Mouse (Mus musculus) forebrain, embryonic 13.5 days (tissue): ENCODE measurements around the gene Ano1. TPM values are rescaled to one million over a fixed set of nuclear protein-coding genes. Genes with fewer than 3 reads are reported as not detected.

ENCODE experiments used
- ATAC-seq: fragments of 200-750 bp; cut with Nextera tagmentation; 2 replicates; pipeline ENCODE4 v1.8.0; 2017
- H3K27ac ChIP-seq: fragments of 300-500 bp; sonication (generic); 2 replicates; pipeline ENCODE4 v1.5.1; 2015; ENCODE audit warnings: inconsistent platforms, mild to moderate bottlenecking, moderate library complexity
- H3K27me3 ChIP-seq: fragments of 300-500 bp; sonication (generic); 2 replicates; pipeline ENCODE4 v1.6.1; 2015; ENCODE audit warnings: mild to moderate bottlenecking, inconsistent platforms
- H3K36me3 ChIP-seq: fragments of 300-500 bp; sonication (generic); 2 replicates; pipeline ENCODE4 v1.6.1; 2015; ENCODE audit warnings: mild to moderate bottlenecking, inconsistent platforms; ENCODE audit not compliant: poor library complexity, severe bottlenecking
- H3K4me1 ChIP-seq: fragments of 300-500 bp; sonication (generic); 2 replicates; pipeline ENCODE4 v1.6.1; 2015; ENCODE audit warnings: inconsistent platforms
- H3K4me2 ChIP-seq: fragments of 300-500 bp; sonication (generic); 2 replicates; pipeline ENCODE4 v1.6.1; 2015; ENCODE audit warnings: inconsistent platforms, mild to moderate bottlenecking, moderate library complexity
- H3K4me3 ChIP-seq: fragments of 300-500 bp; sonication (generic); 2 replicates; pipeline ENCODE4 v1.5.1; 2015; ENCODE audit warnings: mild to moderate bottlenecking, inconsistent platforms
- H3K9ac ChIP-seq: fragments of 300-500 bp; sonication (generic); 2 replicates; pipeline ENCODE4 v1.6.1; 2015; ENCODE audit warnings: mild to moderate bottlenecking, inconsistent platforms
- H3K9me3 ChIP-seq: fragments of 300-500 bp; sonication (generic); replicated peaks from 2 replicates; pipeline ENCODE4 v1.6.1; 2016; ENCODE audit warnings: inconsistent platforms
- WGBS: fragments of 180-500 bp; shearing (Covaris S2); methylation state at CpG from one replicate; pipeline ENCODE4 v1.1.7; 2015; 5-methylcytosine and 5-hydroxymethylcytosine counted together
- polyA plus RNA-seq: library from polyadenylated mRNA; unstranded; fragments of >200 nt; fragmentation: Nextera tagmentation; extraction: Ambion mirVana; gene quantifications from 2 replicates; pipeline ENCODE4 v1.2.1, GENCODE M21; 2015

Ano1 gene
- polyA plus RNA-seq, 1 experiment from 2014 or later: 12.3 TPM

- H3K27ac ChIP-seq: peak overlapping the region; percentile 85
- 2% methylated on average over 13 of the region's 13 CpGs for WGBS
- H3K4me1 ChIP-seq: peaks cover 52% of the 10 kb centered on the region
- H3K9ac ChIP-seq: no peak overlapping the region
- H3K36me3 ChIP-seq: peaks cover 5% of the 10 kb centered on the region; the same call in 1 of the 2 replicates
- no peaks in the 10 kb centered on the region for H3K9me3 ChIP-seq
- H3K4me2 ChIP-seq: 0 out of 2 replicates have a peak overlapping the region, but pooled peaks have one; percentile 15
- peak; percentile 81 for ATAC-seq
- H3K27me3 ChIP-seq: peaks cover 23% of the 10 kb centered on the region
- H3K4me3 ChIP-seq: no peak overlapping the region
Observed at GRCm38 (mm10) chr7:144627606-144628333, 124.0 kb downstream of the Ano1 start.

DNA sequence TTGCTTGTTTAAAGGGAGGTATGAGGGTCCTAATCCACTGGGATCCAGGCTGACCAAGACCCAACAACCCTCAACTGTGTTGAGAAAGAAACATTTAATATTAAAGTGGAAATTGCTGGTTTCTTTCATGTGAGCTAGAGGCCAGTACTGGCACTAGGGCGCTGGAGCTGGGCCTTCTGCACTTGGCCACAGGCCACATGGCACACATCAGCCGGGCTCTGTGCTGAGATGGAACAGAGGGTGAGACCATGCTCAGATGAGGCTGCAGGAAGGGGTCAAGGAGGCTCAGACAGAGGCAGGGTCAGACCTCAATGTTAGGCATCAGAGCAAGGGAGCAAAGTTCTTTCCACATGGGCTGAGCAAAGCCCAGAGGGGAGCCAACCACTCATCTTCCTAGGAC, 125.7 kb downstream of the Ano1 start:
- no peak overlapping the region for H3K4me3 ChIP-seq
- H3K27ac ChIP-seq: peak overlapping the region; percentile 85
- peaks cover 57% of the 10 kb centered on the region for H3K4me1 ChIP-seq
- H3K9ac ChIP-seq: no peak overlapping the region
- H3K36me3 ChIP-seq: no peaks in the 10 kb centered on the region
- H3K9me3 ChIP-seq: 0 out of 2 replicates have a peak, but pooled peaks cover 6% of the 10 kb centered on the region
- WGBS: 69% methylated on average over 2 of the region's 2 CpGs
- no peak overlapping the region for H3K4me2 ChIP-seq
- H3K27me3 ChIP-seq: 0 out of 2 replicates have a peak, but pooled peaks cover 11% of the 10 kb centered on the region
- no peak for ATAC-seq

DNA sequence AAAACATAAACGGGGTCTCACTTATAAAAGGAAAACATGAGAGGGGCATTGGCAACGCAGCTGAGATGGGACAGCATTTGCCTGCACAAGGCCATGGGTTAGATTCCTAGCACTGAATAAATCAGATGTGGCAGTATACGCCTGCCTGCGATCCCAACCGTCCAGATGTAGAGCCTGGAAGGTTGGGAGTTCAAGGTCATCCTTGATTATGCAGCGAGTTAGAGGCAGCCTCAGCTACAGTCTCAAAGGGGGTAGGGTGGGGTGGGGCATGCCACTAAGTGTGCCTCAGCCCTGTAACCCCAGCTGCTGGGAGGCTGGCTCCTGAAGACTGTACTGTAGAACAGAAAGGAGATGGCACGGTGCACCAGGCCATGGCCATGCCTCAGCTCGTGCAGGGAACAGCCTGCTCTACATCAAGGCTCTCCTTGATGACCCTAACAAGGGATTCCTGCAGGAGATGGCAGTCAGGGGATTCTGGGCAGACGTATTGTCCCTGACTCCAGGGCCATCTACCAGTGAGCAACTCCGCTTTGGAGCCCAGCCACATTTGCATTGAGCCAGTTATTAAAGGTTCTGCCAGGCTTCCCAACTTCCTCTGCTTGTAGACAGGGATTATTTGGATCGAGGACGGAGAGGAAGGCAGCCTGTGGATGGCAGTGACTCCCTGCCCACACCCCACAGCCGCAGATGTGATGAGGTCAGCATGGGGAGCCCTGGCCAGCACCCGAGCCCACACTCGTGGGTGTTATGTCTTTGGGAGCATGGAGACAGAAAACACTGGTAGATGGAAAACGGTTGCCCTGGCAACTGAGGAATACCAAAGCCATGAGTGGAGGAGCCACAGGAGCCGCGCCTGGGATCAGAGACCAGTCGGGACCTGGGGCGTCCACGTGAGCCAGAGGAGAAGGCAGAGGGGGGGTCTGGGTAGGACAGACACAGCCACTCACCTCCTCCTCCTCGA, 130.8 kb downstream of the Ano1 start:
- H3K4me2 ChIP-seq: no peak overlapping the region
- no peak overlapping the region for H3K27ac ChIP-seq
- no peaks in the 10 kb centered on the region for H3K36me3 ChIP-seq
- WGBS: 66% methylated on average over 22 of the region's 22 CpGs
- H3K9ac ChIP-seq: no peak overlapping the region
- no peak overlapping the region for H3K4me3 ChIP-seq
- 0 out of 2 replicates have a peak, but pooled peaks cover 6% of the 10 kb centered on the region for H3K9me3 ChIP-seq
- ATAC-seq: no peak
- 0 out of 2 replicates have a peak, but pooled peaks cover 5% of the 10 kb centered on the region for H3K27me3 ChIP-seq
- peaks cover 11% of the 10 kb centered on the region for H3K4me1 ChIP-seq

DNA sequence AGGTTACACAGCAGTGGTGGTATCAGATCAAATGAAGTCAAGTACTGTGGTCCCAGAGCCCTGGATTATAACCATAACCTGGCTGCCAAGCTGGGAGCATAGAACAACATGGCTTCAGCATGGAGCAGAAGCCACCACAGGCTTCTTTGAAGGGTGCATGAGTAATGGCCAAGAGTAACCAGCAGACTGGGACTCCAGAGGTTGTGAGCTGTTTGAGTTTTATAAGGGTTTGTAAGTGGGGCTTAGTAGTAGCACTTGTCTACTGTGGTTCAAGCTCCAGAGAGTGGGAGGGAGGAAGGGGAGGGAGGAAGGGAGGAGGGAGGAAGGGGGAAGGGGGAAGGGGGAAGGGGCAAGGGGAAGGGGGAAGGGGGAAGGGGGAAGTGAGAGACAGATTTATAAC, 131.5 kb downstream of the Ano1 start:
- Histone ChIP-seq H3K4me1 (peaks cover 8% of the 10 kb centered on the region), H3K9ac (no peak overlapping the region), H3K27ac (no peak overlapping the region), H3K4me2 (no peak overlapping the region), H3K27me3 (0 out of 2 replicates have a peak, but pooled peaks cover 5% of the 10 kb centered on the region), H3K9me3 (0 out of 2 replicates have a peak, but pooled peaks cover 6% of the 10 kb centered on the region), H3K36me3 (no peaks in the 10 kb centered on the region), H3K4me3 (no peak overlapping the region)
- ATAC-seq: no peak

GRCm38 (mm10) chr7:144615343-144615742, 136.4 kb downstream of the Ano1 start:
- Histone ChIP-seq H3K27me3 (no peaks in the 10 kb centered on the region), H3K9ac (no peak overlapping the region), H3K4me2 (no peak overlapping the region), H3K4me1 (peaks cover 5% of the 10 kb centered on the region; the same call in 1 of the 2 replicates), H3K4me3 (no peak overlapping the region), H3K27ac (no peak overlapping the region), H3K9me3 (no peaks in the 10 kb centered on the region), H3K36me3 (peaks cover 4% of the 10 kb centered on the region; the same call in 1 of the 2 replicates)
- no peak for ATAC-seq
- WGBS: 67% methylated on average over 6 of the region's 6 CpGs

DNA sequence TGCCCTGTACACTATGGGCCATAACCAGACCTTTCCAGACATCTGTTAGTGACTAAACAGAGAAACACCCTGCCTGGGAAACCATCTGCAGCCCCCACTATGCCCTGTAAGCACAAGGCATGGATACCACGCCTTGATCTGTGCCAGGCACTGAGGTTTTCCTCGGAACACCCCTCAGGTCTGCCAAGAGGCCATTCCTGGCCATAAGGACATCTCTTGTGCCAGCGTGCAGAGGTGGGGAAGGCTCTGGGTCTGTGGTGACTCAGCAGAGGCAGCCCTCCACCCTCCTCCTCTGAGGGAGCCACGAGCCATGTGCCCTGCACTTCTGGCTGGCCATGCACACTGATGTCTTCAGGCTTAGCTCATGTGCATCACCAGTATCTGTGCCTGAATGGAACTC, 138.9 kb downstream of the Ano1 start:
- Histone ChIP-seq H3K27ac (no peak overlapping the region), H3K9me3 (no peaks in the 10 kb centered on the region), H3K4me3 (no peak overlapping the region), H3K27me3 (no peaks in the 10 kb centered on the region), H3K4me1 (peaks cover 5% of the 10 kb centered on the region; the same call in 1 of the 2 replicates), H3K9ac (no peak overlapping the region), H3K36me3 (peaks cover 4% of the 10 kb centered on the region; the same call in 1 of the 2 replicates), H3K4me2 (no peak overlapping the region)
- 86% methylated on average over 4 of the region's 4 CpGs for WGBS
- ATAC-seq: no peak

- Histone ChIP-seq H3K4me1 (peaks cover 5% of the 10 kb centered on the region; the same call in 1 of the 2 replicates), H3K4me3 (no peak overlapping the region), H3K27me3 (no peaks in the 10 kb centered on the region), H3K4me2 (no peak overlapping the region), H3K9ac (no peak overlapping the region), H3K27ac (no peak overlapping the region), H3K36me3 (peaks cover 4% of the 10 kb centered on the region; the same call in 1 of the 2 replicates), H3K9me3 (no peaks in the 10 kb centered on the region)
- no peak for ATAC-seq
- WGBS: 84% methylated on average over 4 of the region's 4 CpGs
Observed at GRCm38 (mm10) chr7:144612351-144612750, 139.4 kb downstream of the Ano1 start.

DNA sequence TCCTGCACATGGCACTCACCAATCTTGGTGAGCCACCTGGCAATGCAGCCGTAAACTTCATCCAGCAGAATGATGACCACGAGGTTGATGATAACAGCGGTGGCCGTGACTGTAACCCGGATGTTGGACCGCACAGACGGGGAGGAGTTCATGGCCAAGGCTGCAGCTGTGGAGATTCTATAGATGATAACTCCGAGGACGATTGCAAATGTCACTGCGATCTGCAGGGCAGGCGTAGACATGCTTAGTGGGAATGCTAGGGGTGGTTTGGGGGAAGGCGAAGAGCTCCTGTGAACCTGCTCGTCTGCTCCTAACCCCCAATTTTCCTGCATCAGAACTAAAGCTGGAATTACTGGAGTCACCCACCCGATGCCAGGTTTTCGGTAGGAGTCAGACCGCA, 140.2 kb downstream of the Ano1 start:
- WGBS: 93% methylated on average over 16 of the region's 16 CpGs
- Histone ChIP-seq H3K4me1 (peaks cover 5% of the 10 kb centered on the region; the same call in 1 of the 2 replicates), H3K4me2 (no peak overlapping the region), H3K36me3 (peaks cover 4% of the 10 kb centered on the region; the same call in 1 of the 2 replicates), H3K27me3 (no peaks in the 10 kb centered on the region), H3K4me3 (no peak overlapping the region), H3K9me3 (no peaks in the 10 kb centered on the region), H3K9ac (no peak overlapping the region), H3K27ac (no peak overlapping the region)
- no peak for ATAC-seq

GRCm38 (mm10) chr7:144609568-144609967, 142.2 kb downstream of the Ano1 start:
- no peak overlapping the region for H3K4me3 ChIP-seq
- no peaks in the 10 kb centered on the region for H3K27me3 ChIP-seq
- peaks cover 1% of the 10 kb centered on the region; the same call in 1 of the 2 replicates for H3K36me3 ChIP-seq
- H3K27ac ChIP-seq: no peak overlapping the region
- no peak overlapping the region for H3K9ac ChIP-seq
- no peak overlapping the region for H3K4me2 ChIP-seq
- H3K9me3 ChIP-seq: no peaks in the 10 kb centered on the region
- H3K4me1 ChIP-seq: peaks cover 5% of the 10 kb centered on the region; the same call in 1 of the 2 replicates
- no peak for ATAC-seq
- 88% methylated on average over 7 of the region's 7 CpGs for WGBS

- no peak for ATAC-seq
- Histone ChIP-seq H3K4me1 (no peaks in the 10 kb centered on the region), H3K9ac (no peak overlapping the region), H3K27me3 (no peaks in the 10 kb centered on the region), H3K27ac (no peak overlapping the region), H3K9me3 (no peaks in the 10 kb centered on the region), H3K4me2 (no peak overlapping the region), H3K36me3 (no peaks in the 10 kb centered on the region; the same call in 1 of the 2 replicates), H3K4me3 (no peak overlapping the region)
- WGBS: 94% methylated on average over 15 of the region's 15 CpGs
Observed at GRCm38 (mm10) chr7:144607862-144608261, 143.9 kb downstream of the Ano1 start.

DNA sequence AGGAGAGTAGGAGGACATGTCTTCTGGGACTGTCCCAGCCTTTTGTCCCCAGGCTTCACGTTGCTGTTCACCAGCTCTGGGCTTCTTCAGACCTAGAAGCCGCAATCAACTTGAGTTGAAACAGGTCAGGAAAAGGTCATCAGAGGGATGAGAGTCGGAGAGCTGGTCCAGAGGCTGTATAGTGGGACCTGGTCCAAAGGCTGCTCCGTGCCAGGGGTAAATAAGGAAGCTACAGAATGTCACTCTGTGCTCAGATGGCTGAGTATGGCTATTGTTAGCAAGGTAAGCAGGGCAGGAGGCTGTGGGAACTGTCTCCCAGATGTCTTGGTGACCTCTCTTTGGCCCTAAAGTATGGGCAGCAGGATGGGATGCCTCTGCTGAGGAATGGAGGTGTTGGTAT, 147.0 kb downstream of the Ano1 start:
- ATAC-seq: no peak
- Histone ChIP-seq H3K9ac (no peak overlapping the region), H3K4me2 (no peak overlapping the region), H3K27me3 (no peaks in the 10 kb centered on the region), H3K27ac (no peak overlapping the region), H3K4me1 (peaks cover 3% of the 10 kb centered on the region; the same call in 1 of the 2 replicates), H3K9me3 (no peaks in the 10 kb centered on the region), H3K36me3 (no peaks in the 10 kb centered on the region; the same call in 1 of the 2 replicates), H3K4me3 (no peak overlapping the region)
- WGBS: 86% methylated on average over 4 of the region's 4 CpGs

DNA sequence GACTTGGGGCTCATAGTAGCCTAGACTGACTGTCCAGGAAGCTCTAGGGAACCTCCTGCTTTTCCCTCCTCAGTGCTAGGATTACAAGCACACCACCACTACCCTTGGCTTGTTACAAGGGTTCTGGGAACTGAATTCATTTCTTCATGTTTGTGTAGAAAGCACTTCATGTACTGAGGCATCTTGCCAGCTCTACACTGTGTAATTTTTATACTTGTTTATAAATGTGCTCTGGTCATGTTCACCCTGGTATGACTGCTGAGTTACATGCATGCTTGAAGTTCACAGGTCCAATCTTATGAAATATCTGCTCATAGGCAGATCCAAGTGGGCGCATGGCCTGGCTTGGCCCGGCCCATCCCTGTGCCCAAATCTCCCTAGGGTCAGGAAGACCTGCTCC, 147.5 kb downstream of the Ano1 start:
- no peak overlapping the region for H3K9ac ChIP-seq
- H3K27ac ChIP-seq: no peak overlapping the region
- ATAC-seq: no peak
- 100% methylated on average over 2 of the region's 2 CpGs for WGBS
- no peaks in the 10 kb centered on the region; the same call in 1 of the 2 replicates for H3K36me3 ChIP-seq
- no peaks in the 10 kb centered on the region for H3K27me3 ChIP-seq
- H3K4me2 ChIP-seq: no peak overlapping the region
- H3K9me3 ChIP-seq: no peaks in the 10 kb centered on the region
- H3K4me3 ChIP-seq: no peak overlapping the region
- peaks cover 3% of the 10 kb centered on the region; the same call in 1 of the 2 replicates for H3K4me1 ChIP-seq
